Mouse (Mus musculus) CH12.LX (cell line): ENCODE measurements at regions not wholly inside any gene's neighbourhood (a gene's known extent, or its start where the extent isn't known, plus 50 kb on each side); places are given as distances from the start of the nearest gene placed in this dataset.

Source experiments
- CHD2 ChIP-seq: IDR thresholded peaks from 2 replicates; pipeline ENCODE4 v1.6.1; 2011; ENCODE audit warnings: low read length, improper control_type of control experiment
- CTCF ChIP-seq, 2 experiments: IDR thresholded peaks in 1 of 2; conservative IDR thresholded peaks in 1 of 2; 2 replicates each; pipeline ENCODE4 v1.5.1; 2011 to 2012; ENCODE audit warnings: low read depth in 2 of 2, low read length in 2 of 2, improper control_type of control experiment in 1 of 2, inconsistent platforms in 1 of 2, mild to moderate bottlenecking in 1 of 2, moderate library complexity in 1 of 2
- EP300 ChIP-seq: IDR thresholded peaks from 2 replicates; pipeline ENCODE4 v1.6.1; 2011; ENCODE audit warnings: low read length, improper control_type of control experiment
- MAFK ChIP-seq: IDR thresholded peaks from 2 replicates; pipeline ENCODE4 v1.6.1; 2011; ENCODE audit warnings: low read length, improper control_type of control experiment; ENCODE audit not compliant: insufficient replicate concordance
- MAX ChIP-seq: IDR thresholded peaks from 2 replicates; pipeline ENCODE4 v1.6.1; 2011; ENCODE audit warnings: low read length, improper control_type of control experiment
- MYC ChIP-seq: IDR thresholded peaks from 2 replicates; pipeline ENCODE4 v1.6.1; 2011; ENCODE audit warnings: low read depth, mild to moderate bottlenecking, improper control_type of control experiment, low read length
- NELFE ChIP-seq: IDR thresholded peaks from 2 replicates; pipeline ENCODE4 v1.6.1; 2011; ENCODE audit warnings: low read depth, low read length, improper control_type of control experiment
- POLR2A ChIP-seq: IDR thresholded peaks from 2 replicates; pipeline ENCODE4 v1.6.1; 2011; ENCODE audit warnings: low read depth, mild to moderate bottlenecking, improper control_type of control experiment, low read length
- ZC3H11A ChIP-seq: IDR thresholded peaks from 2 replicates; pipeline ENCODE4 v1.6.1; 2012; ENCODE audit warnings: low read depth, mild to moderate bottlenecking, inconsistent platforms, low read length, improper control_type of control experiment

DNA sequence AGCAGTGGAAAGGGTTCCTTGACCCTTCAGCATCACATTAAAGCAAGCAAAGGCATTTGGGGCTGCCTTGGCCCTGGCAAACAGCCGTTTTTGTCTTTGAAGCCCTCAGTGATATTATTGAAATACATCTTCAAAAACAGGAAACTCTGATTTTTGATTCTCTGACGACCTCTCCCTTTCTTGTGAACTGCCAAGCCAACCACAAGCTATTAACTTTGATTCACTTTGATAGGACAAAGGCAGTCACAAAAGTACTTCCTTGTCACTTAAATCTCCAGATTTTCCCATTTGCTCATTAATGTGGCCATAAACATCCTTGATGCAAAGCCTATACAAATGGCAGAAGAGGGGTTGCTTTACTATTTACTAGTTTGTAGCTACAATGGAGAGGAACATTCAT is 70.0 kb downstream of the Tmsb4x start:
- TF ChIP-seq MYC (no peak), POLR2A (no peak), MAFK (no peak), CTCF (conservative IDR thresholded peaks at IDR 0.05 in 1 of 2, IDR thresholded peaks at IDR 0.05 in 1 of 2; ENCODE audit: low read depth in 2 of 2, low read length in 2 of 2) (no peak), EP300 (no peak), MAX (no peak), CHD2 (no peak), NELFE (no peak), ZC3H11A (no peak)
